Mouse (Mus musculus) hindbrain, embryonic 12.5 days (tissue): ENCODE measurements at regions not wholly inside any gene's neighbourhood (a gene's known extent, or its start where the extent isn't known, plus 50 kb on each side); places are given as distances from the start of the nearest gene placed in this dataset.

Source experiments
- ATAC-seq: fragments of 200-750 bp; cut with Nextera tagmentation; 2 replicates; pipeline ENCODE4 v1.8.0; 2017; ENCODE audit warnings: moderate TSS enrichment; ENCODE audit not compliant: low FRiP score
- H3K27ac ChIP-seq: fragments of 300-500 bp; sonication (generic); 2 replicates; pipeline ENCODE4 v1.5.1; 2016; ENCODE audit warnings: mild to moderate bottlenecking
- H3K27me3 ChIP-seq: fragments of 300-500 bp; sonication (generic); 2 replicates; pipeline ENCODE4 v1.6.1; 2016; ENCODE audit warnings: mild to moderate bottlenecking
- H3K36me3 ChIP-seq: fragments of 300-500 bp; sonication (generic); 2 replicates; pipeline ENCODE4 v1.6.1; 2016; ENCODE audit warnings: mild to moderate bottlenecking
- H3K4me1 ChIP-seq: fragments of 300-500 bp; sonication (generic); 2 replicates; pipeline ENCODE4 v1.6.1; 2016
- H3K4me2 ChIP-seq: fragments of 300-500 bp; sonication (generic); replicated peaks from 2 replicates; pipeline ENCODE4 v1.6.1; 2016; ENCODE audit warnings: mild to moderate bottlenecking
- H3K4me3 ChIP-seq: fragments of 300-500 bp; sonication (generic); 2 replicates; pipeline ENCODE4 v1.5.1; 2016; ENCODE audit warnings: mild to moderate bottlenecking
- H3K9ac ChIP-seq: fragments of 300-500 bp; sonication (generic); 2 replicates; pipeline ENCODE4 v1.6.1; 2016; ENCODE audit warnings: mild to moderate bottlenecking, moderate library complexity
- H3K9me3 ChIP-seq: fragments of 300-500 bp; sonication (generic); replicated peaks from 2 replicates; pipeline ENCODE4 v1.6.1; 2016; ENCODE audit warnings: mild to moderate bottlenecking
- WGBS: fragments of 180-500 bp; shearing (Covaris S2); methylation state at CpG from one replicate; pipeline ENCODE4 v1.1.7; 2016; 5-methylcytosine and 5-hydroxymethylcytosine counted together

DNA sequence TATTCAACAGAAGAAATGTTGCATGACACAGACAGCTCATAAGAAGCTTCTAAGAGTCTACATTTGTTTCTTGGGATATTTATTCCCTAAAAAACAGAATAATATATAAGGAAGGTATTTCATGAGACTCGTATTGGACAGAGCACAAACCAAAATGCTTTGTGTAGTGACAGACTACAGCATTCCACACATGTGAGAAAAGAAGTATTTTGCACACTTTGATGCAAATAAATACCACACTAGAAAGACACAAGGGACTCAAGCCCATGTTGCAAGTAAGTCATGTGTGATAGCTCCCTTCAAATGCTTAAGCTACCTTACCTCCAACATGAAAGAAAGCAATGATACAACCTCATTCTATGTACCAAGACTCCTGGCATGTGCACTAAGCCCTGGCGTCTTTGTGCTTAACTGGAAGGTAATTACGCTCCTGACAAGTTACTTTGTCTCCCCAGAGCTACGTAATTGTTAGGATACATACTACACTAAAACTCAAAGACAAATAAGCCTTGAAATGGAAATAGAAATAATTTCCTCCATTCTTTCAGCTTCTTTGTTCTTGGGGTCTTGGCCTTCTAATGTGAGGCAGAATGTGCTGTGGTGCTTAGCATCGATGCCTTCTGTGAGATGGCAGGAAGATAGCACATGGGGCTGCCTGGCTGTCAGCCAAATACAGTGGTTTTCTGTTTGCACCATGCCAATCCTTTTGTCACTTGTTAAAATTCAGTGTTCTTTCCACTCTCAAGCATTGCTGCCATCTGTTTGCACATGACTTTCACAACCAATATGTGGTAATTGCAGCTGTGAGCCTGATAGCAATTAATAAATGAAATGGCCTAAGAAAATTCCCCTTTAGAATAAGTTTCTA is 1214.4 kb upstream of the Igfbp7 start:
- peak; percentile 87 for ATAC-seq
- H3K4me1 ChIP-seq = no peaks in the 10 kb centered on the region
- peak overlapping the region; percentile 23; the same call in 1 of the 2 replicates for H3K27ac ChIP-seq
- H3K4me3 ChIP-seq = no peak overlapping the region
- H3K4me2 ChIP-seq = no peak overlapping the region
- H3K36me3 ChIP-seq = no peaks in the 10 kb centered on the region
- 62% methylated on average over 5 of the region's 5 CpGs for WGBS
- no peaks in the 10 kb centered on the region for H3K27me3 ChIP-seq
- no peaks in the 10 kb centered on the region for H3K9me3 ChIP-seq
- H3K9ac ChIP-seq = no peak overlapping the region

DNA sequence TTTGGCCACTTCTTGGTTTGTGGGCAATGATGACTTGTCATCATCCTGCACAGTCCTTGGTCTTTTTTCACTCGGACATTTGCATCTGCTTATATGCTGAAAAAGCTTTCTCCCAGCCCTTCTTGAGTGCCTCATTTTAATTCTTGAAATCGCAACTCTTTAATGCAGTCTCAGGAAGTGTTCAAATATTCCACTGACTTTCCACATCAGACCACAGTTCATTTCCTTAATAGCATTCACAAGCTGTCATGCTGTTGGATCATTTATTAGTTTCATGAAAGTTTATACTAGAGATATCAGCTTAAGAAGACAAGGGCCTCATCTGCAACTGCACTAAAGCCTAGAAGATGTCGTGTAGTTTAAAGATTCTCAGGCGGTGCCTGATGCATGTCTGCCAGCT is 1200.5 kb upstream of the Igfbp7 start:
- Histone ChIP-seq H3K27ac (no peak overlapping the region), H3K9ac (no peak overlapping the region), H3K36me3 (no peaks in the 10 kb centered on the region), H3K27me3 (no peaks in the 10 kb centered on the region), H3K4me1 (no peaks in the 10 kb centered on the region), H3K4me3 (no peak overlapping the region), H3K4me2 (no peak overlapping the region), H3K9me3 (no peaks in the 10 kb centered on the region)
- no peak for ATAC-seq
- WGBS = 74% methylated on average over 4 of the region's 4 CpGs

DNA sequence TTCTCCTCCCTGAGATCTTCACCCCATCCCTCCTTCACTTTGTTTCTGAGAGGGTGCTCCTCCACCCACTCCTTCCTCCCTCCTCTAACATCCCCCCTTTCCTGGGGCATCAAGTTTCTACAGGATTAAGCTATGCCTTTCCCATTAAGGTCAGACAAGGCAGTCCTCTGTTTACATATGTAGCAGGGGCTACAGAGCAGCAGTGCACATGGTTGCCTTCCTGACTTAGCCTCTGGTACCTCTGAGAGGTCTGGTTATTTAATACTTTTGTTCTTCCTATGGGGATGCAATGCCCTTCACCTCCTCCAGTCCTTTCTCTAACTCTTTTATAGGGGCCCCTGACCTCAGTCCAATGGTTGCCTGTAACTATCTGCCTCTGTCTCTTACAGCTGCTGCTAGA is 1194.8 kb upstream of the Igfbp7 start:
- Histone ChIP-seq H3K9me3 (no peaks in the 10 kb centered on the region), H3K4me1 (no peaks in the 10 kb centered on the region), H3K27ac (no peak overlapping the region), H3K36me3 (no peaks in the 10 kb centered on the region), H3K9ac (no peak overlapping the region), H3K27me3 (no peaks in the 10 kb centered on the region), H3K4me3 (no peak overlapping the region), H3K4me2 (no peak overlapping the region)
- no peak for ATAC-seq

DNA sequence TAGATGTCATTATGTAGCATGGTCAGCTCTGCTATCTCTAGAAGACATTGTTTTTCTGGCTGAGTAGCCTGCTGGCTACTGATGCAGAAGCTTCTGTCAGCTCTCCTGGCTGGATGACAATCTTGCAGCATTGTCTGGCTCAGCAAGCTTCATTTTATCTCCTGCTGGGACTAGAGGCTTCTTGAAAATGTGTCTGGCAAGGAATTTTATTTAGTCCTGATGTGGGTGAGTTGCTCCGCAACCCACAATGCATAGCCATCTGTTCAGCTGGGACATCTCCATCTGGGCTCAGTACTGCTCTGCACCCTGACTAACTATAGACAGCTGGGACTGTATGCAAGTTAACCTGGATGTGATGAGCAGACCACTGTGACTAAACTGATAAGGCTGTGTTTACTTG is 1177.0 kb upstream of the Igfbp7 start:
- no peaks in the 10 kb centered on the region for H3K9me3 ChIP-seq
- no peak overlapping the region for H3K4me3 ChIP-seq
- H3K27me3 ChIP-seq = no peaks in the 10 kb centered on the region
- peak; percentile 50; the same call in 1 of the 2 replicates for ATAC-seq
- no peak overlapping the region for H3K9ac ChIP-seq
- no peak overlapping the region for H3K4me2 ChIP-seq
- WGBS = 58% methylated on average over 1 of the region's 1 CpGs
- no peaks in the 10 kb centered on the region for H3K4me1 ChIP-seq
- no peak overlapping the region for H3K27ac ChIP-seq
- H3K36me3 ChIP-seq = no peaks in the 10 kb centered on the region

DNA sequence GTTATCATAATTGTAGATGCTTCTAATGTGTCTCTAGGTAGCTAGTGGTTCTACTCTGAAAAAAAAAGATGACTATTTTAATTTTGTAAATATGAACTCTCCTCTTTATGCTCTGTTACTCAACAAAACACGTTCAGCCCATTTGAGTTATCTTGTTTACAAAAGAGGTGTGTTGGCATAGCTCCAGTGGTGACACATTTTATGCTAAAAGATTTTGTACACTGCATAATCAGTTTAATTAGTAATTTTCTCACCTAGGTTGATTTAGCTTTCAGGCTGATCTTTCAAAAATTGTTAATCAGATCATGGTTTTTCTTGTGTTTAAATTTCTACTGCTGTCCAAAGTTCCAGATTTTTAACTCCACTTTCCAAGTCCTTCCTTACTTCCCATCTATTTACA is 1149.1 kb upstream of the Igfbp7 start:
- no peak overlapping the region for H3K9ac ChIP-seq
- no peak overlapping the region for H3K4me2 ChIP-seq
- H3K27me3 ChIP-seq = no peaks in the 10 kb centered on the region
- H3K27ac ChIP-seq = no peak overlapping the region
- no peaks in the 10 kb centered on the region for H3K4me1 ChIP-seq
- no peaks in the 10 kb centered on the region for H3K36me3 ChIP-seq
- H3K9me3 ChIP-seq = no peaks in the 10 kb centered on the region
- ATAC-seq = no peak
- no peak overlapping the region for H3K4me3 ChIP-seq
- 48% methylated on average over 1 of the region's 1 CpGs for WGBS

DNA sequence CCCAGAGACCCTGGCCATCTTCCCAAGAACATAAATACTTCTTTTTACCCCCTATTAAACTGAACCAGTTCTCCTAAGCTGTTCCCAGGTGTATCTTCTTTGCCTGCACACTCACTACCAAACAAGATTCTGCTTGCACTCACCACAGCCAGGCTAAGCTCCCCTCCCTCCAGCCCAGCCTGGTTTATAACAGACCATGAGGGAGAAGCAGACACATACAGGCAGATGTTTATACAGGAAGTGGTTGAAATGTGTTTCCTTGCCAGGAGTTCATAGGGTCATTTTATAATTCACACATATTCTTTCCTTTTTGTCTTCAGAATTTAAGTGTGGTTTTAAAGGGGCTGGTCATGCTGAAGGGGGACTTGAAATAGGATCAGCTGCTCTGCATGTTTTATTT is 1127.5 kb upstream of the Igfbp7 start:
- Histone ChIP-seq H3K4me2 (no peak overlapping the region), H3K36me3 (no peaks in the 10 kb centered on the region), H3K27ac (no peak overlapping the region), H3K4me1 (no peaks in the 10 kb centered on the region), H3K27me3 (no peaks in the 10 kb centered on the region), H3K4me3 (no peak overlapping the region), H3K9ac (no peak overlapping the region), H3K9me3 (no peaks in the 10 kb centered on the region)
- no peak for ATAC-seq
